In the genomic region with DNA sequence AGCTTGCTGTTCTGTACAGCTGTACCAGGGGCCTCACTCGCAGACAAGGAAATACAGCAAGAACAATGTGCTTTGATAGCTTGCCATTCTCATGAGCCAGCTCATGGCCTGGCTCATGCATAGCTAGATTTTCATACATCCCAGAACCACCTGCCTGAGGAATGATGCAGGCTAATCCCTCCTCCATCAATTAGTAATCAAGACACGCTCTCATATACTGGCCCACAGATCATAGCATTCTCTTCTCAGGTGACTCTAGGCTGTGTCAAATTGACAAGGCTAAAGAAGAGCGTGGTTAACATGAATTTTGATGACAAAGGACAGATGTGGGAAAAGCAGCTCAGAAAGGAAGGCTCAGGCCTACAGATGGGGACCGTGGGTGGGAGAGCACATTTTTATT, we compare ENCODE assay signal across 10 mouse cellular contexts.
"Had no signal": no experiment of that assay in that cellular context is flagged by ENCODE, and none has a peak within 500 bp of the region (broad histone marks: within the 10 kb centered on the region; RNA-seq: fewer than 3 reads in every experiment).

No protein-coding gene starts in this region.

- H3K4me3 ChIP-seq: intestine, embryonic 15.5 days; liver, embryonic 13.5 days had no signal

- H3K9me3 ChIP-seq: intestine, embryonic 15.5 days; liver, embryonic 13.5 days had no signal

- ATAC-seq: intestine, embryonic 15.5 days had no signal

- H3K27ac ChIP-seq: intestine, embryonic 15.5 days; liver, embryonic 13.5 days; macrophage had no signal

- H3K36me3 ChIP-seq: intestine, embryonic 15.5 days; liver, embryonic 13.5 days had no signal

- H3K4me2 ChIP-seq: intestine, embryonic 15.5 days; liver, embryonic 13.5 days had no signal

- H3K27me3 ChIP-seq: intestine, embryonic 15.5 days; liver, embryonic 13.5 days had no signal

- H3K9ac ChIP-seq: intestine, embryonic 15.5 days; liver, embryonic 13.5 days had no signal

- DNase-seq: kidney, adult 11 months; kidney, adult 9 months; kidney, postnatal 14 days; liver, embryonic 13.5 days; lung, adult 2 months; lung, postnatal 14 days; thymus, adult 18-20 months; thymus, postnatal 36 days had no signal

- H3K4me1 ChIP-seq: intestine, embryonic 15.5 days; liver, embryonic 13.5 days had no signal
